Mouse (Mus musculus) neural tube, embryonic 13.5 days (tissue): ENCODE measurements around the gene Arhgap33. TPM values are rescaled to one million over a fixed set of nuclear protein-coding genes. Genes with fewer than 3 reads are reported as not detected.
A peak's percentile ranks its signal among the peaks of the same experiment; 100 is the strongest.
"Not testable (repeated sequence)": the region's sequence is repeated elsewhere in the genome, so short reads cannot be mapped to it uniquely, and the experiment has no call there.

Source experiments
- ATAC-seq: fragments of 200-750 bp; cut with Nextera tagmentation; 2 replicates; pipeline ENCODE4 v1.8.0; 2017; ENCODE audit warnings: low read depth, mild to moderate bottlenecking, moderate TSS enrichment, moderate library complexity
- H3K27ac ChIP-seq: fragments of 300-500 bp; sonication (generic); replicated peaks from 2 replicates; pipeline ENCODE4 v1.5.1; 2015; ENCODE audit warnings: moderate library complexity, mild to moderate bottlenecking, inconsistent platforms
- H3K27me3 ChIP-seq: fragments of 300-500 bp; sonication (generic); 2 replicates; pipeline ENCODE4 v1.6.1; 2015; ENCODE audit warnings: mild to moderate bottlenecking, inconsistent platforms
- H3K36me3 ChIP-seq: fragments of 300-500 bp; sonication (generic); 2 replicates; pipeline ENCODE4 v1.6.1; 2015; ENCODE audit warnings: mild to moderate bottlenecking, inconsistent platforms
- H3K4me1 ChIP-seq: fragments of 300-500 bp; sonication (generic); replicated peaks from 2 replicates; pipeline ENCODE4 v1.6.1; 2015; ENCODE audit warnings: inconsistent platforms
- H3K4me2 ChIP-seq: fragments of 300-500 bp; sonication (generic); 2 replicates; pipeline ENCODE4 v1.6.1; 2015; ENCODE audit warnings: inconsistent platforms, mild to moderate bottlenecking, moderate library complexity
- H3K4me3 ChIP-seq: fragments of 300-500 bp; sonication (generic); 2 replicates; pipeline ENCODE4 v1.5.1; 2015; ENCODE audit warnings: mild to moderate bottlenecking, inconsistent platforms
- H3K9ac ChIP-seq: fragments of 300-500 bp; sonication (generic); 2 replicates; pipeline ENCODE4 v1.6.1; 2015; ENCODE audit warnings: moderate library complexity, mild to moderate bottlenecking, inconsistent platforms
- H3K9me3 ChIP-seq: fragments of 300-500 bp; sonication (generic); 2 replicates; pipeline ENCODE4 v1.6.1; 2016; ENCODE audit warnings: inconsistent platforms
- WGBS: fragments of 180-500 bp; shearing (Covaris S2); methylation state at CpG from one replicate; pipeline ENCODE4 v1.1.7; 2015; 5-methylcytosine and 5-hydroxymethylcytosine counted together
- polyA plus RNA-seq: library from polyadenylated mRNA; unstranded; fragments of >200 nt; fragmentation: Nextera tagmentation; extraction: Ambion mirVana; gene quantifications from 2 replicates; pipeline ENCODE4 v1.2.1, GENCODE M21; 2015

Gene Arhgap33
- polyA plus RNA-seq, 1 experiment from 2014 or later, result 95.2 TPM

DNA sequence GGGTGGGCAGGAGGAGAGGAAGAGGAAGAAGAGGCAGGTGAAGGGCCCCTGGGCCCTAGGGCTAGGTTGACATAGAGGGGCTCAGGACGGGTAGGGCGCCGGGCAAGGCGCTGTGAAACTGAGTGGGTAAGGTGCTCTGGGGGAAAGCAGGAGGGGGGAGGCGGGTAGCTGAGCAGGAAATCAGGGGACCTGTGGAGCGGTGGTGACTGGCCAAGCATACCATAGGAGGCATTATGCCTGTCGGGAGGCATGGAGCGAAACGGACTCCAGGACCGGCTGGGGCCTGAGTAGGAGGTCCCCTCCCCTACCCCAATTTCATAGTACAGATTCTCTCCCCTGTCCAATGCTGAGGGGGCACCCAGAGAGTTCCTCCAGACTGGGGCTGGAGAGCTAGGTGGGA, 12.0 kb downstream of the Arhgap33 start:
- peaks cover 56% of the 10 kb centered on the region for H3K36me3 ChIP-seq
- H3K4me1 ChIP-seq, result peaks cover 9% of the 10 kb centered on the region
- no peak overlapping the region for H3K27ac ChIP-seq
- H3K9me3 ChIP-seq, result no peaks in the 10 kb centered on the region
- no peak for ATAC-seq
- no peaks in the 10 kb centered on the region for H3K27me3 ChIP-seq
- WGBS, result 87% methylated on average over 10 of the region's 10 CpGs
- H3K9ac ChIP-seq, result no peak overlapping the region
- H3K4me3 ChIP-seq, result no peak overlapping the region
- no peak overlapping the region for H3K4me2 ChIP-seq

DNA sequence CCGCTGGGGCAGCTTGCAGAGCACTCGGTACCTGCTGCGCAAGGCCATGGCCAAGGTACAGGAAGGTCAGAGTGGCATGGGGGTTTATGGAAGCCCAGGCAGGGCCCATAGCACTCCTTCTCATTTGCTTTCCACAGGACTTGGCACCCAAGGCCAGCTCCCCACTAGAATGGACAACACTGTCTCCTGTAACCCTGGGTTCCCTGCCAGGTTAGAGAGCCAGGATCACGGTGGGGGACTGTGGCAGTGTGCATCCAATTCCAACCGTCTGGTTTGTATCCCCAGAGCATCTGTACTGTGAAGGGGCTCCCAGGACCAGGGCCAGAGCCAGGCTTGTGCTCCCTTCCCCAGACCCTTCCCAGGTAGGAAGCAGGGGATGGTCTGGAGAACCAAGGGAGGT, 14.0 kb downstream of the Arhgap33 start:
- Histone ChIP-seq H3K27ac (peak overlapping the region; percentile 18; the same call in 1 of the 2 replicates), H3K4me2 (no peak overlapping the region), H3K36me3 (peaks cover 36% of the 10 kb centered on the region), H3K27me3 (no peaks in the 10 kb centered on the region), H3K4me1 (no peaks in the 10 kb centered on the region), H3K4me3 (no peak overlapping the region), H3K9ac (no peak overlapping the region), H3K9me3 (no peaks in the 10 kb centered on the region)
- no peak for ATAC-seq
- 82% methylated on average over 5 of the region's 5 CpGs for WGBS

DNA sequence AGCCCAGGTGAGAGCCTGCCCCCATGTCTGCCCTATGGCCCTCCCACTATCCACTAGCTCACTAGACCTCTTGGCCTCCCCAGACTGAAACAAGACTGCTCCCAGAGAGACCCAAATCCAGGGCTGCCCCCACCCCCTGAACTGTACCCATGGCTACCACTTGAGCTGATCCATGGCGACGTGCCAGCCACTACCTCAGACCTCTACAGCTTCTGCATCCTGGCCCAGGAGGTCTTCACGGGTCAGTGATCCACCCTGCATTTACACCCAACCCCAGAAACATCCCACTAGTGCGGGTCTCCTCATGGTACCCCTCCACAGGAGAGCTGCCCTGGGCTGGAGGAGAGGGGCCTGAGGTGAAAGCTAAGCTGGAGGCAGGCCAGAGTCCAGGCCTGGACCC, 14.5 kb downstream of the Arhgap33 start:
- WGBS, result 73% methylated on average over 4 of the region's 4 CpGs
- H3K9ac ChIP-seq, result no peak overlapping the region
- no peak overlapping the region for H3K4me3 ChIP-seq
- H3K27me3 ChIP-seq, result no peaks in the 10 kb centered on the region
- 0 out of 2 replicates have a peak, but pooled peaks have one; percentile 1 for ATAC-seq
- no peaks in the 10 kb centered on the region for H3K9me3 ChIP-seq
- peak overlapping the region; percentile 18; the same call in 1 of the 2 replicates for H3K27ac ChIP-seq
- no peak overlapping the region for H3K4me2 ChIP-seq
- H3K4me1 ChIP-seq, result no peaks in the 10 kb centered on the region
- H3K36me3 ChIP-seq, result peaks cover 32% of the 10 kb centered on the region

DNA sequence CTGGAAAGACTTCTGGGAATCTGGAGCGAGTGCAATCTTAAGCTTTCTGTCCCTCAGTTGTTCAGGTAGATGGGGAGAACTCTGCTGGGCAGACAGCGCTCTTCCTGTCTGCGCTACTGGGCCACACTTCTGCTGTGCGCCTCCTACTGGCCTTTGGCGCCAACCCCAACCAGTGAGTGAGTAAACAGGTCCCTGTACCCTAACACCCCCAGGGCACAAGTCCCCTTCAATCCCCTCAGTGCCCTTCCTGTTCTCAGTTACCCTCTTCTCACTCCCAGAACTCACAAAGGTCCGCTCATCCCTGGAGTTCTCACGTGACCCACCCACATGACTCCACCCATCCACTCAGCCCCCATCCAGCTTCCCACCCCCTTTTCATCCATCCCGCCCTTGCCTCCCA, 16.5 kb downstream of the Arhgap33 start:
- H3K4me2 ChIP-seq, result no peak overlapping the region
- no peak overlapping the region for H3K27ac ChIP-seq
- ATAC-seq, result no peak

DNA sequence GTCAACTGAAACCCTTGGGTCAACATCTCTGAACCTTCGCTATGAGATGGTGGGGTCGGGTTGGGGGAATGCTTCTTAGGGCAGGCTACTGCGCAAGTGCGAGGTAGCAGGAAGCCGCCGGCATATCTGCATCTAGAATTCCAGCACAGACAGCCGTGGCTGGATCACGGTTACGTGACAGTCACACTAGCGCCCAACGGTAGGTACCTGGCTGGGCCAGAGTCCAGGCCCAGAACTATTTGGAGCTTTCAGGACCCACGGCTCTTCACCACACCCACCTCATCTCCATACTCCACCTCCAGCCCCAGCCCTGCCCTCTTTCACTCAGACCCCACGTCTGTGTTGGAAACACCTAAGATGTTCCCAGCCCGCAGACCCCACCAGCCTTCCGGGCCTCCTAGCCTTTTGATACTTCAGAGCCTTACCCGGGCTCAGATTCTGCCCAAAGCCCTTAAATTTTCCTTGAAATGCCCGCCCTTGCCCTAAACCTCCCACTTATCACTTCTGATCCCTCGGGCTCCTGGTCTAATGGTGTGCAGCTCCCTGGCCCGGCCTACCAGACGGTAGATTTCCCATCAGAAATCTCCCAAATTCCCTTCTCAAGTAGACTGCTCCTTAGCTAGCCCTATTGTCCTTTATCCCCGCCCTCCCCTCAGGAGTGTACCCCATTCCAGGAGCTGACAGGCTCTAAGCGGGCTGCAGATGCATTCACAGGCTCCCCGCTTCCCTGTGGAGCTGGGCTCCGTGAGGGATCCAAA, 19.7 kb downstream of the Arhgap33 start:
- no peaks in the 10 kb centered on the region for H3K27me3 ChIP-seq
- H3K4me1 ChIP-seq, result no peaks in the 10 kb centered on the region
- no peaks in the 10 kb centered on the region for H3K36me3 ChIP-seq
- H3K4me3 ChIP-seq, result no peak overlapping the region
- no peak overlapping the region for H3K9ac ChIP-seq
- H3K9me3 ChIP-seq, result no peaks in the 10 kb centered on the region
- 65% methylated on average over 24 of the region's 24 CpGs for WGBS
- ATAC-seq, result no peak
- H3K4me2 ChIP-seq, result no peak overlapping the region
- H3K27ac ChIP-seq, result no peak overlapping the region

More for the DNA sequence above, 16.5 kb downstream of the Arhgap33 start:
- 40% methylated on average over 8 of the region's 8 CpGs for WGBS
- Histone ChIP-seq H3K9me3 (no peaks in the 10 kb centered on the region), H3K4me1 (no peaks in the 10 kb centered on the region), H3K27me3 (no peaks in the 10 kb centered on the region), H3K36me3 (peaks cover 12% of the 10 kb centered on the region), H3K9ac (no peak overlapping the region), H3K4me3 (no peak overlapping the region)

DNA sequence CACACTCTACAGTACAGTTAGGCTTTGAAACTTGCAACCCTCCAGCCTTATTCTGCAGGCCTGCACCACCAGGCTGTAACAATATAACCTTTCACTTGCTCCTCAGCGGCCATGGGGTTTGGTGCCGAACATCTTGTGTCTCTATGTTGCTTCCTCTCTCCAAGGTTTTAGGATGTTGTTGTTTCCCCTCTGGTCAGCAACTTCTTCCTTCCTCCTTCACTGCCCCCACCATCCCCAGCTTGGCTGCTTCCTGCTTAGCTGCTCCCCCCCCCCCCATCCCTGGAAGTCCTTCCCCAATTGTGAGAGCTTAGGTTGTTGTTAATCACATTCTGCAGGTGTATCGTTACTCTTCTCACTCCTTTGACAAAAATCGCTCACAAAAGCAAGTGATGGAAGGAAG, 26.8 kb downstream of the Arhgap33 start:
- H3K27me3 ChIP-seq, result no peaks in the 10 kb centered on the region; the same call in 1 of the 2 replicates
- 72% methylated on average over 4 of the region's 4 CpGs for WGBS
- no peak overlapping the region for H3K27ac ChIP-seq
- no peak overlapping the region for H3K4me2 ChIP-seq
- H3K4me3 ChIP-seq, result no peak overlapping the region
- H3K9ac ChIP-seq, result no peak overlapping the region
- no peaks in the 10 kb centered on the region for H3K9me3 ChIP-seq
- ATAC-seq, result no peak
- no peaks in the 10 kb centered on the region for H3K4me1 ChIP-seq
- no peaks in the 10 kb centered on the region for H3K36me3 ChIP-seq

DNA sequence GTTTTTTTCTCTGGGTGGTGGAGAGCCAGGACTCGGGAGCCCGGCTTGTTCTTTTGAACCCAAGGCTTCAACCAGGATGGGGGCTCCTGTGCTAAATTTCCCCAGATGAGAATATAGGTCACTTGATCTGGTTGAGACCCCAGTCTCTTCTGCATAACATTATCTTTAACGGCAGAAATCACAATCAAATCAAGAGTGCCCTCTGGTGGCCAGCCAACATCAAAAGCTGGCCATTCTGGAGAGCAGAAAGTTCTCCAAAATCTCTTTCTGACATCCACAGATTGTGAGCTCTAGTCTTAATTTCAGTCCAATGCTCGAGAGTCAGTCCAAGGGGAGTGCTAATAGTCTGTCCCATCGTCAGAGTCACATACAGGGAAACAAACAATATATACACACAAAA, 33.7 kb downstream of the Arhgap33 start:
- not testable (repeated sequence) for H3K4me3 ChIP-seq, H3K4me2 ChIP-seq, H3K27me3 ChIP-seq, H3K36me3 ChIP-seq, ATAC-seq, H3K9me3 ChIP-seq, H3K9ac ChIP-seq, H3K4me1 ChIP-seq, H3K27ac ChIP-seq
- WGBS, result 69% methylated on average over 5 of the region's 5 CpGs

DNA sequence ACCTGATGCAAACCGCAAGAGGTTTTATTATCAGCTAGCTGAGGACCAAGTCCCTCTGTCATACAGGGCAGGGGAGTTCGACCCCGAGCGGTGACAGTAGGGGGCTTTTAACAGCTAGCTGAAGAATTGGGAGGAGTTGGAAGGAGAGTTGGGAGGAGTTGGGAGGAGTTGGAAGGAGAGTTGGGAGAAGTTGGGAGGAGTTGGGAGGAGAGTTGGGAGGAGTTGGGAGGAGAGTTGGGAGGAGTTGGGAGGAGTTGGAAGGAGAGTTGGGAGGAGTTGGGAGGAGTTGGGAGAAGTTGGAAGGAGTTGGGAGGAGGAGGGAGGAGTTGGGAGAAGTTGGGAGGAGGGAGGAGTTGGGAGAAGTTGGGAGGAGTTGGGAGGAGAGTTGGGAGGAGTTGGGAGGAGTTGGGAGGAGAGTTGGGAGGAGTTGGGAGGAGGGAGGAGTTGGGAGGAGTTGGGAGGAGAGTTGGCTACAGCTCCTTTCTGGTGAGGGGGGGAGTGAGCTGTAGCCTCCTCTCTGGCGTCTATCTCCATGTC, 39.3 kb downstream of the Arhgap33 start:
- H3K9ac ChIP-seq, H3K4me1 ChIP-seq, H3K4me2 ChIP-seq, H3K9me3 ChIP-seq, H3K36me3 ChIP-seq, H3K27ac ChIP-seq, H3K27me3 ChIP-seq, ATAC-seq, H3K4me3 ChIP-seq: not testable (repeated sequence)
- 62% methylated on average over 5 of the region's 5 CpGs for WGBS

DNA sequence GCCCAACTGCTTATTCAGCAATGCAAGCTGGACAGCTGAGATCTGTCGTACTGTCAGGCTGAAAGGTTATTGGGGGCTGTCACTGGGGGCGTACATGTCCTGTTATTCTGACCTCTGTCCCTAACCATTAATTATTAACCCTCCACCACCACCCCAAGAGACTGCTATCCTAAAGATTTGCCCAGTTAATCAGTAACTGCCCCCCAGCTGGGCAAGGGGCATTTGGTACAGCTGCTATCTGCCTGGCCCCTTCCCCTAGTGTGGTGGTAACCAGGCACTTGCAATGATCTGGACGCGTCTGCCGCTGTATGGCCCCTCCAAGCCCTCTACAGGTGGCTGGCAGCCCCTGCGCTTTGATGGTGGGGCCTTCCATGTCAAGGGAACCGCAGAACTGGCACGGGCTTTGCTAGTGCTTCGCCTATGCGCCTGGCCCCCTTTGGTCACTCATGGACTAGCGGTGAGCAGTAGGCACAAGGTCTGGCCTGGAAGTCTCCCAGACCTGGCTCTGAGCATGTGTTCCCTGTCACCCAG, 41.4 kb downstream of the Arhgap33 start, which contains the start of gene Prodh2:
Gene Prodh2, plus strand, starts transcription at position 222 of the 531 bp plus-strand sequence.
- Histone ChIP-seq H3K4me2 (no peak within 1 kb of the TSS), H3K9me3 (no peaks in the 10 kb centered on the region), H3K27ac (no peak within 1 kb of the TSS), H3K4me3 (no peak within 1 kb of the TSS), H3K4me1 (no peaks in the 10 kb centered on the region), H3K36me3 (no peaks in the 10 kb centered on the region), H3K9ac (no peak within 1 kb of the TSS), H3K27me3 (no peaks in the 10 kb centered on the region)
- WGBS, result 47% methylated on average over 11 of the region's 11 CpGs
- ATAC-seq, result no peak

DNA sequence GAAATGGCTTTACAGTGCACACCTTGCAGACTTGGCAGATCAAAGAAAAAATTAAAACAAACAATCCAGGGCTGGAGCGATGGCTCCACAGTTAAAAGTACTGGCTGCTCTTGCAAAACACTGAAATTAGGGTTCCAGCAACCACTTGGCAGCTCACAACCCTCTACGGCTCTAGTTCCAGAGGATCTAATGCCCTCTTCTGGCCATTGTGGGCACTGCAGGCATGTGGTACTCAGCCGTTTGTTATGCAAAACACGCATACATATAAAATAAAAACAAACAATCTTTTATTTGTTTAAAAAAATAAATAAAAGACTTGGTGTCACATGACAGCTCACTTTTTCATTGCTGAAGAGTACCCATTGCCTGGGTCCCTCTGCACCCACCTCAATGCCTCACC, 42.1 kb downstream of the Arhgap33 start:
- no peaks in the 10 kb centered on the region for H3K9me3 ChIP-seq
- no peak for ATAC-seq
- no peaks in the 10 kb centered on the region for H3K36me3 ChIP-seq
- no peaks in the 10 kb centered on the region for H3K27me3 ChIP-seq
- 19% methylated on average over 4 of the region's 4 CpGs for WGBS
- H3K4me2 ChIP-seq, result no peak overlapping the region
- H3K4me3 ChIP-seq, result no peak overlapping the region
- no peak overlapping the region for H3K27ac ChIP-seq
- no peak overlapping the region for H3K9ac ChIP-seq
- no peaks in the 10 kb centered on the region for H3K4me1 ChIP-seq

DNA sequence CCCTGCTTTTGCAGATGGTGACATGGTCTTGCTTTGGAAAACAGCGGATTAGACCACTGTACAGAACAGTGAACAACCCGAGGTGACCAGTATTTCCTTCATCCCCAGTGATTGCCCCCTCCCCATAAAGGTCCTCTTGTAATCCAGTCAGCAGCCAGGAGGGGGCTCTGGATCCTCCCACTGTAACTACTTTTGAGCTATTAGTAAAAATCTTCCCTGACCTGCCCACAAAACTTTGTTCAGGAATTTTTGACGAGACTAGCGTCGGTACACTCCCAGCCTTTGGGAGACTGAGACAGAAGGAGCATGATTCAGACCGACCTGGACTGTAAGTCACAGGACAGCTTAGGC, 43.9 kb downstream of the Arhgap33 start:
- WGBS, result 22% methylated on average over 6 of the region's 6 CpGs
- Histone ChIP-seq H3K27me3 (peaks cover 2% of the 10 kb centered on the region; the same call in 1 of the 2 replicates), H3K9ac (no peak overlapping the region), H3K27ac (no peak overlapping the region), H3K36me3 (no peaks in the 10 kb centered on the region), H3K9me3 (no peaks in the 10 kb centered on the region), H3K4me2 (no peak overlapping the region), H3K4me1 (no peaks in the 10 kb centered on the region), H3K4me3 (no peak overlapping the region)
- ATAC-seq, result no peak

DNA sequence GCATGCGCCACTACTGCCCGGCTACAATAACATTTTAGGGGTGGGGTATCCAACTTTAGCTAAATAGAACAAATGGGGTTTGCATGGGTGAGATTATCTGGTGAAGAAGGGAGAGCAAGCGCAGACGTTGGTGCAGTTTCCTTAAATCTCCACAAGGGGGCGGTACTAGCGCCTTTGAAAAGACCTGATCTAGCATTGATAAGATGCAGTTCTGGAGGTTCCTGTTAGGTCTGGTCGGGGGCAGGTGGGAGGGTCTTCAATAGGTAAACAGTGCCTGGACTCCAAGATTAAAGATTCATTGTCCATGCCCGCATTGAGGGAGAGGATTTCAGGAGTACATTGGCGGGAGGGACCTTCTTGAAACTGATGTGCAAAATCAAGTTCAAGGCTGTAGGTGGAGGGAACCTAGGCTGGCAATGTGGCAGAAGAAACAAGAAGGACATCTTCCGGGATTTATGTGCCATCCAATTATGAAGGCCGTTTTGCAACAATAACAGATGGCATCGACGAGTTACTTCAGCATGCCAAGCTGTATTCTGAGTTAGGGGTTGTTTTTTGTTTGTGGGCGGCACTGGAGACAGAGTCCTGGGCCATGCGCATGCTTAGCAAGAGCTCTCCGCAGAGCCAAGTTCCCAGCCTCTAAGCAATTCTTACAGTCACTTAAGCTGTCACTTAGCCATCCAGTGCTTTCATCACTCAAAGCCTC, 44.5 kb downstream of the Arhgap33 start:
- Histone ChIP-seq H3K4me1 (no peaks in the 10 kb centered on the region), H3K27ac (no peak overlapping the region), H3K4me3 (no peak overlapping the region), H3K27me3 (peaks cover 2% of the 10 kb centered on the region; the same call in 1 of the 2 replicates), H3K9me3 (no peaks in the 10 kb centered on the region), H3K9ac (no peak overlapping the region), H3K4me2 (no peak overlapping the region), H3K36me3 (no peaks in the 10 kb centered on the region)
- ATAC-seq, result no peak
- 38% methylated on average over 16 of the region's 16 CpGs for WGBS
